Mouse (Mus musculus): ENCODE data around the gene Cntfr. TPM values are rescaled to one million over a fixed set of nuclear protein-coding genes. Genes with fewer than 3 reads are reported as not detected.
A peak's percentile ranks its signal among the peaks of the same experiment; 100 is the strongest.

The Cntfr gene
- polyA plus RNA-seq, 1 experiment: 79.4 TPM

DNA sequence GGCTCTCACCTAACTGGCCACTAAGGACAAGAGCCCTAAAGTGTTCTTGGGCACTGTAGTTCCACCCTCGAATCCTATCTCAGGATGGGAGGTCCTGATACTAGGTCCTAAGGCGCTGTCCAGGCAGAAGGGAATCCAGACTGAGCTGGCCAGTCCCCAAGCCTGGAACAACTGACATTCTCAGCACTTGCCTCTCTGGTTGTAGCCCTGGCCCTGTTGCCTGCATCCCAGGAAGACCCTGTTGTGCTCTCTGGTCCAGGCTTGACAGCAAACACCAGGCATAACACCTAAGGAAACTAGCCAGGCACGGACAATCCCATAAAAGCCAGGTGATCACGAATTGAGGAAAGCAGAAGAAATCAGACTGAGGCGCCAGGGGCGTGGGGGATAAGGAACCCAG is 14.1 kb downstream of the Cntfr start:
- no peak for DNase-seq (ENCODE audit: extremely low spot score in 1 of 2, low spot score in 1 of 2)

DNA sequence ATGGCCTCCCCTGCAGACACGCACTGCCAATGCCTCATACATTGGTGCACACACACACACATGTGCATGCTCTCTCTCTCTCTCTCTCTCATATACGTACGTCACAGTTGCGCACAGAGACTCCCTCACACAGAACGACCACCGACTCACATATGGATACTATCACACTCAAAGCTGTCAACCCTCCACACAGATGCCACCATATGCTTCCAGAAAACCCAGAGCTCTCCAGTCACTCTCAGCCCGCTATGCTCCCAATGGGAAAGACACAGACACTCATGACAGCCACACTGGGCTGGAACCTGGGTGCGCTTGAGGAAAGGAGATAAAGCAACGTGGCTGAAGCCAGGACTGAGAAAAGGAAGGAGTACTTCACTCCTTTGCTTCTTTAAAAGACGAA is 14.9 kb downstream of the Cntfr start:
- no peak for DNase-seq (ENCODE audit: extremely low spot score in 1 of 2, low spot score in 1 of 2)

DNA sequence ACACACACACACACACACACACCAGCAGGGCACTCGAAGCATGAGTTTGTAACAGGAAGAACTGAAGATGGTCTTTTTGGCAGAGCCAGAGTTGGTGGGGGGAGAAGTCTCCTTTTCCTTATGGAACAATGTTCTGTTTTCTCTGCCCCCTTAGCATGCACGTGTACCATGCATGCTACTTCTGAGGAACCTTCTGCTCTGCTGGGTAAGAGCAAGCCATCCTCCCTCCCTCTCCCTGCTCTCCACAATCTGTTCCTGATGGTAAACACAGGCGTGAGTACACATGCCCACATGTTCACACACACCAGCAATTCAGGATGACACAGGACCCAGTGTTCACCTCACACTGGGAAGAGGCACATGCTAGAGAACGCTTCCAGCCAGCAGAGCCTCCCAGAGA is 15.7 kb downstream of the Cntfr start:
- peak in 1 of 2 experiments; percentile 57 for DNase-seq (ENCODE audit: extremely low spot score in 1 of 2, low spot score in 1 of 2)

DNA sequence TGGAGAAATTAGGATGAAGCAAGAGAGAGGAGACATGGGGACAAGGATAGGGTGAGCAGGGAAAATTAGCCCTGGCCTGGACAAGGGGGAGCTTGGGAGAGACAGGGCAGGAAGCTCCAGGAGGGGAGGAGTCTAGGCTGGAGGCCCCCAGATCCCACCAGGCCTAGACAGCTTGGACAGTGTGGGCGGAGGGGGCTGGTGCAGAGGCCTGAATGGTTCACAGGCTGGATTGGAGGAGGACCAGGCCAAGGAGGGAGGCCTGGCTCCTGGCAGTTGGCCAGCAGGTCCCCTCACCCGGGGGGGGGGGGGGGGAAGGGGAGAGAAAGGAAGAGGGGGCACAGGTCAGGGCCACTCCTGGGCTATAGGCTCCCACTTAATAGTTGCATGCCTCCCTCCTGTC is 17.6 kb downstream of the Cntfr start:
- DNase-seq (ENCODE audit: extremely low spot score in 1 of 2, low spot score in 1 of 2): no peak

DNA sequence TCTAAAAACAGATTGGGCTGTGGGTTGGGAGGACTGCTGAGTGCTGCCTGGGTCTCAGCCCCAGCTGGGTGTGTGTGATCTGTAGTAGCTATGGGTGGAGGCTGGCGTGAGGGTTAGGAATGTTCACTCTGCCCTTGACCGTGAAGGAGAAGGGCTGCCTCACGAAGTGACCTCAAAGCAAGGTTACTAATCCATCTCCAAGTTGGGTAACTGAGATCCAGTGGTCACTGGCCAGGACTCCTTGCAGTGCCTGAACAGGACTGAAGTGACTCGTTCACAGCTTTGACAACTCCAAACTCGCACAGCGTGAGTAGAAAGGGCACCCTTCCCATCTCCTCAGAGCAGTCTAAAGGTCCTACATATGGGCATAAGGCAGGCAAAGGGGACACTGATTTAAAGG is 18.0 kb downstream of the Cntfr start:
- DNase-seq (ENCODE audit: extremely low spot score in 1 of 2, low spot score in 1 of 2): no peak

DNA sequence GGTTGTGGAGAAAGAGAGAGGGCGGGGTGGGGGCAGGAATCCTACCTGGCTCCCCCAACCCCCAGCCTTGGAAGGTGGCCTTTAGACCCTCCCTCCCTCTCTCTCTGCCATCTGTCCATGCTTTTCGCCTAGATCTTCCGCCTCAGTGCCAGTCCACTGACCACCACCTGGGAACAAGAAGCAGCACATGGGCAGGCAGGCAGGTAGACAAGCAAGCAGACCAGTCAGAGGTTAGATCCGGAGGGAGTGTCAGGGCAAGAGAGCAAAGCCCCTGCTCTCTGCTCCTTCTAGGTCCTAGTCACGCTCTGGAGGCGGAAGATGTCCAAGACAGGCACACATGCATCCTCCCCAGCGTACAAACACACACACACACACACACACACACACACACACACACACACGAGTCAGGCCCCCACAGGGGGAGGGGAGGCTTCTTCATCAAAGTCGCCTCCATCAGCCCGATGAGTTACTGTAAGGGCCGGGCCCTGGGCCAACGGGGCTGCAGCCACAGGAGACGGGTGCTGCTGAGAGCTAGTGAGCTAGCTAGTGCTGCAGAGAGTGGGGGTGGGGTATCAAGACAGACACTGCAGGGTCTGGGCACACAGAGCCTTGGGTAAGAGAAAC is 19.8 kb downstream of the Cntfr start:
- DNase-seq (ENCODE audit: extremely low spot score in 1 of 2, low spot score in 1 of 2): no peak

DNA sequence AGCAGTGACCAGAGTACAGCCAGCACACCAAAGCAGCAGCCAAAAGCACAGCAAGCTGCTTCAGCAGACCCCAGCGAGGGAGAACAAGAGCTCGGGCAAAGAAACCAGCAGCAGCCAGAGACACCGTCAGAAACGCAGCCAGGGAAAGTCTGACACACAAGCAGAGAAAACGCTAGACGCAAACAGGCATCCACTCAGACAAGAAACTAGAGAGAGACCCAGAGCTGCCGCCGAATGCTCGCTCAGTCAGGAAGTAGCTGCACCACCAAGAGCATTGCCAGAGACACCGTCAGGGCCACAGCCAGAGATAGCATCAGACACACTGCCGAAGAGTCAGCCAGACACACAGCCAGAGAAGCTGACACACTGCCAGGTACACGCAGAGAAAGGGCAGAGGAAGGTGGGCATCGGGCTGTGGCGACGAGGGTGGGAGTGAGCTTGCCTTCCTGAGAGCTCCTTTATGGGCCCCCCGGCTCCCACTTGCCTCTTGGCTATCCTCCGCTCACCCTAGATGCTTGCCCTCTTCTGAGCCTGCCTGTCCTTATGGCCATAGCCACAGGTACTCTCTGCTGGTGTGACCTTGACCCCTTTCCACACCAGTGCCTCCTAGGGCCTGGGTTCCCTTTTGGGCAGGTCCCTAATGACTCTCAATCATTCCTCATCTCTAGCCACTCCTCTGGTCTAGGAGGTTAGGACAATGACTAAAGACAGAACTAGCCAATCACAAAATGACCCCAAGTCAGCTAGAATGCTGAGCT is 20.5 kb downstream of the Cntfr start:
- DNase-seq (ENCODE audit: extremely low spot score in 1 of 2, low spot score in 1 of 2): no peak

DNA sequence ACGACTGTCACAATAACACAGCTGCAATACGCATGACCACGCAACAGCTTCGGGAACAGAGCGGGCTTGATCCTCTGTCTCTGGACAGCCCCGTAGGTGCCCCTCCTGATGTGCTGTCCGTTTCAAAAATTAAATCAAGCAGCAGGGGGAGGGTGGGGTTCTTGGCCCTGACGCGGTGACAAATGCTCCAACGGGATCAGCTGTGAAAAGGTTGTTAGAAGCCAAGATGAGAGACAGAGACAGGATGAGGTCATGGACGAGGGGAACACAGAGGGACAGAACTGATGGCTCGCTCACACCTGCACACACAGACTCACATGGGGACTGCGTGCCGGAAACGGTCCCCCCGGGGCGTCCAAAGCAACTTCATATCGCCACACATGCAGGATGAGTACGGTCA is 23.7 kb downstream of the Cntfr start:
- DNase-seq (ENCODE audit: extremely low spot score in 1 of 2, low spot score in 1 of 2): no peak

DNA sequence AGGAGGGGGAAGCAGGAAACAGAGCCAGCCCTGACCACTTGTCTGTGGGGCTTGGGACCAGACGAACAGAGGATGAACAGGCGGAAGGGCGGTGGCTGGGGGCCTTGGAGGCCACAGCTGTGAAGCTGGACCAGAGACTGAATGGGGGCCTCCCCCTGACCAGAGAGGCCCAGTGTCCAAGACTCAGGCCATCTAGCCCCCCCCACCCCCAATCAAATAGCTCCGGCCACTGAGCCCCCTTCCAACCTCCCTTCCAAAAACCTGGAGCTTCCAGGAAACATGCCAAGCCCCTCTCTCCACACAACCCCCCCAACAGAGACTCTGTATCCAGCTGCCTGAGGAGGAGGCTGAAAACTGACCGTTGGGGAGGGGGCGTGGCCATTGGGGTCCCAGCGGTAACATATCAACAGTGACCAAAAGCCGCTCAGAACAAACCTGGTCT is 24.3 kb downstream of the Cntfr start:
- no peak for DNase-seq (ENCODE audit: extremely low spot score in 1 of 2, low spot score in 1 of 2)

DNA sequence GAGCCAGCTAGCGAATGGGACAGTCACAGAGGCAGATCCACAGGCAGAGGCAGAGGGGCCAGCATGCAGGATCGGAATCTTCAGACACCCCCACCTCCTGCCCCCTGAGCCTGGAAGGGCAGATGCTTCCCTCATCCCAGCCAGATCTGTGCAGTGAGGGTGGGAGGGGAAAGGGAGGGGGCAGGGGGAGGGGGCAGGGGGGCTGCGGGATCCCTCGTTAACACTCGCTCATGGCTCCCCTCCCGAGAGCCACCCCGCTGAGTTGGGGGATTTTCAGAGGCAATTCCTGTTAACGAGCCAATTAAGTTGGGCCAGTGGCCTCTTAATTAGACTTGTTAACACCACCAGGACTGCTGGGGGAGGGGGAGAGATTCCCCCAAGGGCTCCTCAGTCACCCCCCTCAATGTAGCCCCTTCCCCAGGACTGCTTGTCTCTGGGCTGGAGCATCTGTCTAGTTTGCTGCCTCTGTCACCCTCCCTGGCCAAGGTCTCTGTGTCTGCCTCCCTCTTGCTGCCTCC is 24.9 kb downstream of the Cntfr start:
- DNase-seq (ENCODE audit: extremely low spot score in 1 of 2, low spot score in 1 of 2): no peak

DNA sequence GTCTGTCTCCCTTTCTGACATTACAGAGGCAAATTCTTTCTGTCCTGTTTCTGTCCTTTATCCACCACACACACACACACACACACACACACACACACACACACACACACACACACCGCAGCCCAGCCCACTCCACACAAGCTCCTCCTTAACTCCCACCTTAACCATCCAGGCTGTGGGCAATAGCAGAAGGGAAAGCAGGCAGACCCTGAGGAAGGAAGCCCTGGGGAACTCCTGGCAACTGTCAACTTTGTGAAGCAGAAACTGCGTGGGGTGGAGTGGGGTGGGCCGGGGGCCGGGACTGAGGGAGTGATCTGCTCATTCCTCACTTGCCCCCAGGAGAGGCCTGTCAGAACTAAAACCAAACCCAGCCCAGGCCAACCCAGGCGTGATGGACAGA is 25.4 kb downstream of the Cntfr start:
- DNase-seq (ENCODE audit: extremely low spot score in 1 of 2, low spot score in 1 of 2): no peak

DNA sequence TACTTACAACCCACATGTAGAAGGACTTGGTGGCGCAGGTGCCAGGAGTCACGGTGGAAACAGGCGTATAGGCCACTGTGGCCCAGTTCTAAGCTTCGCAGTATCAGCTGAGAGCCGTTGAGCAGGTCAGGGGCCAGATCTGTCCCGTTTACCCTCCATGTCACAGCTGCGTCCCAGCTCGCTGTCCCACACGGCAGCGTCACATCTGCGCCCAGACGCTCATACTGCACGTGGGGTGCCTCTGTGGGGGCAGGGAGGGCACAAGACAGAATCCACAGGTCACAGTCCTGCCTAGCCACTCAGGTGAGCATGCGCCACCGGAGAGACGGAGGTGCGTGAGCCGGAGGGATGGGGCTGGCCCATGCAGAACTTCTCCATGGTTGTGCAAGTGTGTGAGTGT is 26.1 kb downstream of the Cntfr start:
- DNase-seq (ENCODE audit: extremely low spot score in 1 of 2, low spot score in 1 of 2): no peak

DNA sequence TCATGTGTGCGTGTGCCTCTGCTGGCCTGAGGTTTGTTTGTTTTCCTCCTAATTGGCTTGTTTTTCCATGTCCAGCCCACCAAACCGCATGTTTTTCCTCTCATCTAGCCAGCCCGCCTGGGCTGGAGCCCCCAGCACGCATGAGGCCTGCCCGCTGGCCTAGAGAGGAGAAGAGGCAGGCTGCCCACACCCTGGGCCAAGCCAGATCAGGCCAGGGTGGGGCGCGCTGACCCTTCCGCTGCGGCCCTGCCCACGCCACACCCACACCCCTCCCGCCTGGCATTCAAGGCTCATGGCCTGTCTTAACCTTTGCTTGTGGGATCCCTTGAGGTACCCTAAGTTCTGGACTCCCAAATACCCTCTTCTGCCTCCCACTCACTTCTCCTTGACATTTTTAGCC is 30.2 kb downstream of the Cntfr start:
- DNase-seq (ENCODE audit: extremely low spot score in 1 of 2, low spot score in 1 of 2): no peak

DNA sequence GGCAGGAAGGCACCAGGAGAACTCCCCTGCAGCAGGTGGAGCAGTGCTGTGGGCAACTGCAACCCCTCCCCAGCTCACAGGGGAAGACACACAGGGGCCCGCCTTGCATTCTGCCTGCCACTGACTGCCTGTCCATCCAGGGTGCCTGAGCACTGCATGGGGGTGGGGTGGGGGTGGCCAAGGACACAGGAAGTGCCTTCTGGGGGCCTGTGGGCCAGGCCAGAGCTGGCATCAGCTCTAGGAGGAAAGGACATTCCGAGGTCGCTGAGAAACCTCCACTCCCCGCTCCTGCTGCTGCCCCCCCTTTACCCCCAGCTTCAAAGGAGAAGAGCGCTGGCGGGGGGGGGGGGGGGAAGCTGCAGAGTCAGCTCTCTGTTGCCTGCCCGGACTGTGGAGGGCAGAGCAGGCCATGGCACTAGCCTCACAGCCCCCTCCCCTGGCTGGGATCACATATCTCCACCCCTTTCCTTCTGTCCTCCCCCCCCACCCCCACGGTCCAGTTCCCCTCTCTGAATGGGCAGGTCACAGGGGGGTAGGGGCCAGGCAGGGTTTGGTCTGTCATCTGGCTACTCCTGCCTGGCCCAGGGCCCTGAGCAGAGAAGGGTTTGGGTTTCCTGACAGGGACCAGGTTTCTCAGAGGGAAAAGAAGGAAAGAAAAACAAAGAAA is 31.7 kb downstream of the Cntfr start:
- no peak for DNase-seq (ENCODE audit: extremely low spot score in 1 of 2, low spot score in 1 of 2)

DNA sequence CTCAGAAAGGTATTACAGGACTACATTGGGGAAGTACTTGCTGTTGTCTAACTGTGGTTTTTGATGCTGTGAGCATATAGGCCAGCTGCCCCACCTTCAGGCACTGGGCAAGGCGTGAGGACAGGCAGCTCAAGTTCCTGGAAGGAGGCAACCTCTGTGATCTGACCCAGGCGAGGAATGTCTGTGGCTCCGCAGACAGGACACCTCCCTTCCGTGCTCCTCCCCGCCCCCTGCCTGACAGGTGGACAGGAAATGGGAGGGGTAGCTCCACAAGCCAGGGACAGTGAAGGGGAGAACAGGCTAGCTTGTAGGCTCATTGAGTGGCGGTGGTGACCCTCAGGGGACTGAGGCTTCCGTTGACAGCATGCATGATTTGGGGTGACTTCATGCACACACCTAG is 32.4 kb downstream of the Cntfr start:
- DNase-seq (ENCODE audit: extremely low spot score in 1 of 2, low spot score in 1 of 2): no peak

DNA sequence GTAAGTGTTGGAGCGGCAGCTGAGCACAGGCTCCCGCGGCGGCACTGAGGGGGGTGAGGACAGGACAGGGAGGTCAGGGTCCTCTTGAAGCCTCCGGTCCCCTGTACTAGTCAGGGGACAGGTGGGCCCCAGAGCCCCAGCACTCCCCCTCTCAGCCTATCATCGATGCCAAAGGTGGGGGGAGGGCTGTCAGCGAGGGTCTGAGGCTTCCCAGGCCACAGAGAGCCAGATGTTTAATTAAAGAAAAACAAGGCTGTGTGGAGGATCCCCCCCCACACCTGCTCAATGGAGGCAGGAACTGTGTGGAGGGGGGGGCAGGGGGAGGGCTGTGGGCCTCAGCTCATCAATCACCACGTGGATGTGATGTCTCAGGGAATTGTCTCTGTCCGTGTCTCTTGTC is 33.3 kb downstream of the Cntfr start:
- DNase-seq (ENCODE audit: extremely low spot score in 1 of 2, low spot score in 1 of 2): no peak

DNA sequence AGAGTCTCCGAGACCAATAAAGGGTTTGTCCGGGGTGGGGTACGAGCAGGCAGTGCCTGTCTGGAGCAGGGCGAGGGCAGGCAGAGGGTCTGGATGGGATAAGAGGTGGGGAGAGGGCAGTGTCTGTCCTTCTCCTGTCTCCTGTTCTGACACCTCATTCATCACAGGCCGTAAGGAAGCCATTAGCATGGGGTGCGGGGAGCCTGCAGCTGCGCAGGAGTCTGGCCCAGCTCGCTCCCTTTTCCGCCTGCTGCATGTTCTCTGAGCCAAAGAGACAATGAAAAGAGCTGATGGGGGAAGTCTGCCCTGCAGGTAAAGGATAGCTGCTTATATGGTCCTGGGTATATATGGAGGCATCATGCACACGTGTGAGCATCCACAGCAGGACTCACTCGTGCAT is 34.2 kb downstream of the Cntfr start:
- DNase-seq (ENCODE audit: extremely low spot score in 1 of 2, low spot score in 1 of 2): no peak

DNA sequence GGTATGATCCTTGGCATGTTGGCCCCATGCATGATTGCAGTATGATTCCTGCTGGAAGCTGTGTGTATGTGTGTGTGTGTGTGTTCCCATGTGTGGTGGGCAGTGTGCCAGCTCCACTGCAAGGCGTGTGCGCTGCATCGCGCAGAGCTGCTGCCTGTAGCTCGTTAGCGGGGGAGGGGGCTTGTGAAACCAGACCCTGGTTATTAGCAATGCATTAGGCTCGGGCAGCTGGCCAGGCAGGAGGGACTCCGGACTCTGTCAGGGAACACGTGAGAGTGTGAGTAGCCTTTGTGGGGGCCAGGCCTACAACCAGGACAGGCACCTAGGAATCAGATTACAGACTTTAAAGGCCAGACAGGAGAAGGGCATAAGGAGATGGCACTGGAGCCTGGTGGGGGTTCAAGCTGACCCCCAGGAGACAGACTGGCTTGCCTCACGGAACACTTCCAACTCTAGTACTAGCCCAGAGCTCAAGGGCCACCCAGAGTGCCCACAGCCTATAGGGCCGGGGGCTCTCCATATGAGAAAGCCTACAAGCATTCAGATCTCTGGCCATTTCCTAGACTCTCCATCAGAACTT is 35.9 kb downstream of the Cntfr start:
- DNase-seq (ENCODE audit: extremely low spot score in 1 of 2, low spot score in 1 of 2): no peak

DNA sequence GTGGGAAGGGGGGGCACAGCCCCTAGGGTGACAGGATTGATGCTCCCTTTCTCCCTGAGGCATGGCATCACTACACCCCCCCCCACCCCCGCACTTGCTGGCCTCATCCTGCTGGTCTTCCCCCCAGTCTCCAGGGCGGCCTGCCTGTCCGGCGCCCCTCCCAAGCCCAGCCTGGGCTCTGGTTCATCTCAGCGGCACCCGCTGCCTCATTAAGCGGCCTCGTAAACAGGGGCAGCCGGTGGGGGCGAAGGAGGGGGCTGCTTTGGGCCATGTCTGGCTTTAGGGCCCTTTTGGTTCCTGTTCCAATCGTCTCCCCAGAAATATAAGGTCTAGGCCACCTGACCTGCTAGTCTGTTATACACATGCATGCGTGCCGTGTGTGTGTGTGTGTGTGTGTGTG is 37.3 kb downstream of the Cntfr start:
- no peak for DNase-seq (ENCODE audit: extremely low spot score in 1 of 2, low spot score in 1 of 2)

DNA sequence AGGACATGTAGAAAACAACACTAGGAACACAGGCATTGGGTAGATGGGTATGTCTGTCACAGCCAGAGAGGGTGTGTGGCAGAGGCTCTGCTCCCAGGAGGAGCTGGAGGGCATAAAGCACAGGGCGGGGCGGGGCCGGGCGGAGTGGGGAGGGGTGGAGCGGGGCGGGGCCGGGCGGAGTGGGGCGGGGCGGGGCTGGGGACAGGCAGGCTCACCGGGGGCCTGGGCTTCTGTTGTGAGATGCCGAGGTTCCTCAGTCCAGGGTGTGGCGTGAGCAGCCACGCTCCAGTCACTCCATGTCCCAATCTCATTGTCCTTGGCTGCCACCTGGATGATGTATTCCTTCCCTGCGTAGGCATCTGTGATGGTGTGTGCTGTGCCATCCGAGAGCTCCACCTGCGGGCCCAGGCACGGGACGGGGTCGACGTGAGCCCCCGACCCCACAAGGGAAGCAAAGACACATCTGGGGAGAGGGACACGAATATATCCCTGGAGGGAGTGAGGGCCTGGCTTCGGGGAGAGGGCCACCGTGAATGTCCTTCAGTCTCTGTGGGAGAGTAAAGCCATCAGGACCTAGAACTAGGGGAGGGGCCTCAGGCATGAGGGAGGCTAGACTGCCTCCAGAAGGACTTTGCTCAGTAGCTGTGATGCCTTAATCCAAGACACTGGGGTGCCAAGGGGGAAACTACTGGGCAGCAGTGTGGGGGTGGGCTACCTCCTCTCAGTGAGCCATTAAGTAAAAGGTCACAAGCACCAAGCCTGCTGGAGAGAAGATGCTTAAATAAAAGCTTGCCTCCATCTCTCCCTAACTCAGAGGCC is 38.1 kb downstream of the Cntfr start:
- no peak for DNase-seq (ENCODE audit: extremely low spot score in 1 of 2, low spot score in 1 of 2)

DNA sequence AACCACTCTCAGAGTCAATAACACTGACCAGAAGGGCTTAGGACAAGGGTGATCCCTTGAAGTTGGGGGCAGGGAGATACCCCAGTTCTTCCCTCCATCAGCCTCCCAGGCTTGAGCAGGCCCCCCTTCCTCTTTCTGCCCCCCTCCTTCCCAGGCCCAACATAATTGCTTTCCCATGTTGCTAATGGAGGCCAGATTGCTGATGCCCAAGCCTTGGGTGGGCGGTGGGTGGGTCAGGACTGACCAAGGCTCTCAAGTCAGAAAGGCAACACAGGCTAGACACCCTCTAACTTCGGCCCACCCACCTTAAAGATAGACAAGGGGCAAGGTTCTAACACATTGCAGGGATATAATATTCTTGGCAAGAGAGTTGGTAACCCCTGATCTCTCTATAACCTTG is 41.4 kb downstream of the Cntfr start:
- no peak for DNase-seq (ENCODE audit: extremely low spot score in 1 of 2, low spot score in 1 of 2)
